Mouse (Mus musculus) megakaryocyte, adult 5-6 weeks (primary cell): ENCODE results near the gene Tmem30c. TPM values are rescaled to one million over a fixed set of nuclear protein-coding genes. Genes with fewer than 3 reads are reported as not detected.
"Not testable (repeated sequence)": the region's sequence is repeated elsewhere in the genome, so short reads cannot be mapped to it uniquely, and the experiment has no call there.

Experiments
- ATAC-seq: 2 replicates; pipeline ENCODE4 v1.8.0; 2016; ENCODE audit warnings: mild to moderate bottlenecking, inconsistent platforms; ENCODE audit not compliant: poor library complexity, severe bottlenecking
- total RNA-seq, 2 experiments: library from RNA; stranded (forward) in 1 of 2; stranded (reverse) in 1 of 2; fragments of 153-499, 151-499 nt in 1 of 2; fragments of 221-1000, 200-1000 nt in 1 of 2; gene quantifications; 2 replicates each; pipeline versions ENCODE4 v1.2.3 to v1.2.4; 2015 to 2017

Gene Tmem30c
- total RNA-seq, 2 experiments from 2014 or later, result not detected

DNA sequence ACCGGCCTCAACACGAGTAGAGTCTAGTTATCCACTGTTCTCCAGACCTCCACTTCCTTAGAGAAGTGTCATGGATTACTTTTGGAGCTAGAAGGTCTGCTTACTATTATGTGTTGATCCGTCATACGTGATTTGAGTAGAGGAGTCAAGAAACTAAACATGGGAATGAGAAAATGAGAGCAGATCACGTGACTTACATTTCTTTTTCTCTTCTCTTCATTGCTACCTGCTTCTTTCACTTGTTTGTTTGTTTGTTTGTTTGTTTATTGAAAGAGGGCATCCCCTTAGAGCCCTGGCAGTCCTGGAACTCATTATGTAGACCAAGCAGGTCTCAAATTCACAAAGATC is 49.8 kb downstream of the Tmem30c start:
- ATAC-seq, result no peak

- no peak for ATAC-seq
These were observed 56.7 kb downstream of the Tmem30c start for GRCm38 (mm10) chr16:57235871-57236510.

GRCm38 (mm10) chr16:57231937-57232310 is 60.7 kb downstream of the Tmem30c start:
- ATAC-seq, result not testable (repeated sequence)

GRCm38 (mm10) chr16:57231089-57231936 is 61.4 kb downstream of the Tmem30c start, which contains the start of gene Tbc1d23:
TSS of gene Tbc1d23 (minus strand) at chr16:57231504.
- peak; percentile 91 for ATAC-seq

- ATAC-seq, result no peak
These were observed 66.2 kb downstream of the Tmem30c start for GRCm38 (mm10) chr16:57226444-57226843.

DNA sequence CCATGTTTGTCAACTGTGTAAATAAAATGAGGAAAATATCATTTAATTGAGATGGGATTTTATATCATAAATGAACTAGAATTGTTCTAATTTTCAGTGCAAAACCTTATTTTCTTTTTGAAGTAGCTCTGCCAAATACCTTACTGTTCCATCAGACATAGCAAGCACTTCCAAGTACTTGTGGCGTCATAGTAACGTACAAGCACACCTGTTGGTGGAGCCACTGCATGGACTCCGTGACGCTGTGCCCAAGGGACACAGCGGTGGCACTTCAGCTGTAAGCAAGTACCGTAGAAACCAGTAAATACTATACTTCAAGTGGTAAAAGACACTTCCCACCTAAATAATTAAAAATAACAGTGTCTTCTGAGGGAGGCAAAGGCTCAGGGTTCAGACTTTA is 72.3 kb downstream of the Tmem30c start:
- no peak for ATAC-seq

Other genes with a start within 250 kb of the Tmem30c start
- 2.8 and 5.6 TPM in 2 replicates for gene Tmem45a2, start 221.5 kb downstream of the Tmem30c start, total RNA-seq (2015)
- gene Tmem45a2, start 221.5 kb downstream of the Tmem30c start, total RNA-seq (2017), result 1.1 TPM in 2 replicates
- gene Tomm70a, start 171.2 kb downstream of the Tmem30c start, total RNA-seq (2015), result 32.9 and 33.7 TPM in 2 replicates
- gene Tomm70a, start 171.2 kb downstream of the Tmem30c start, total RNA-seq (2017), result 27.1 and 32.0 TPM in 2 replicates
- gene Nit2, start 125.5 kb downstream of the Tmem30c start, total RNA-seq (2015), result 17.1 and 17.6 TPM in 2 replicates
- gene Nit2, start 125.5 kb downstream of the Tmem30c start, total RNA-seq (2017), result 11.5 and 13.3 TPM in 2 replicates
- 60.3 and 71.3 TPM in 2 replicates for gene Tbc1d23, start 61.4 kb downstream of the Tmem30c start, total RNA-seq (2015)
- gene Tbc1d23, start 61.4 kb downstream of the Tmem30c start, total RNA-seq (2017), result 69.3 and 70.1 TPM in 2 replicates
- 64.5 and 68.7 TPM in 2 replicates for gene Filip1l, start 60.2 kb upstream of the Tmem30c start, total RNA-seq (2015)
- gene Filip1l, start 60.2 kb upstream of the Tmem30c start, total RNA-seq (2017), result 36.3 and 45.5 TPM in 2 replicates